Mouse (Mus musculus) bone marrow macrophage, adult 2 months (primary cell): ENCODE measurements around the gene Strbp. TPM values are rescaled to one million over a fixed set of nuclear protein-coding genes. Genes with fewer than 3 reads are reported as not detected.
"Not testable (repeated sequence)": the region's sequence is repeated elsewhere in the genome, so short reads cannot be mapped to it uniquely, and the experiment has no call there.

ENCODE experiments used
- H3K27ac ChIP-seq: 2 replicates; pipeline ENCODE4 v1.5.1; 2012; ENCODE audit warnings: low read depth, low read length; ENCODE audit not compliant: insufficient read depth
- H3K4me1 ChIP-seq: 2 replicates; pipeline ENCODE4 v1.6.1; 2012; ENCODE audit warnings: low read length; ENCODE audit not compliant: control insufficient read depth, insufficient read depth
- H3K4me3 ChIP-seq: 2 replicates; pipeline ENCODE4 v1.5.1; 2012; ENCODE audit warnings: mild to moderate bottlenecking, low read length, moderate library complexity; ENCODE audit not compliant: insufficient read depth
- CTCF ChIP-seq: IDR thresholded peaks from 2 replicates; pipeline ENCODE4 v1.5.1; 2012; ENCODE audit warnings: low read depth, mild to moderate bottlenecking, low read length, moderate library complexity
- POLR2A ChIP-seq: IDR thresholded peaks from 2 replicates; pipeline ENCODE4 v1.6.1; 2012; ENCODE audit warnings: mild to moderate bottlenecking, low read depth, low read length, borderline replicate concordance
- polyA plus RNA-seq: library from polyadenylated mRNA; stranded (reverse); fragments of >200 nt; gene quantifications from 2 replicates; pipeline ENCODE4 v1.2.4, GENCODE M21; 2012; ENCODE audit not compliant: missing spikeins, insufficient read depth, insufficient read length

The Strbp gene
- polyA plus RNA-seq, 1 experiment = 6.0 TPM

DNA sequence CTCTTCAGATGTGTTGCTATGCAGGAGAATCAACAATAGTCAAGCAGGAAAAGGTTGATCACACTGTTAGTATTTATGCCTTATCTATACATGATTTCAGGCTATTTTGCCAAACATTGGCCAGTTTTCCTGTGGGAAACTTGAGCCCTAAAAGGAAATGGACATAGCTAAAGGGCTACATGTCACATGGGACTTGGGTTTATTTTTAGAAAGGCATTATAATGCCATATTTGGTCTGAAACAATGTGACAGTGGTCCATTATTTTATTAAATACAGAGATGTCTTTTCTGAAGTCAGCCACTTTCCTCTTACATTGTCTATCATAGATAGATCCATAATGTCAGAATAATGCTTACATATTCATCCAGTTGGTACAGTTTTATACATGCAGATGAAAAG, 176.1 kb downstream of the Strbp start:
- Histone ChIP-seq H3K4me1 (no peaks in the 10 kb centered on the region), H3K27ac (no peak overlapping the region), H3K4me3 (no peak overlapping the region)
- TF ChIP-seq CTCF (no peak), POLR2A (no peak)

DNA sequence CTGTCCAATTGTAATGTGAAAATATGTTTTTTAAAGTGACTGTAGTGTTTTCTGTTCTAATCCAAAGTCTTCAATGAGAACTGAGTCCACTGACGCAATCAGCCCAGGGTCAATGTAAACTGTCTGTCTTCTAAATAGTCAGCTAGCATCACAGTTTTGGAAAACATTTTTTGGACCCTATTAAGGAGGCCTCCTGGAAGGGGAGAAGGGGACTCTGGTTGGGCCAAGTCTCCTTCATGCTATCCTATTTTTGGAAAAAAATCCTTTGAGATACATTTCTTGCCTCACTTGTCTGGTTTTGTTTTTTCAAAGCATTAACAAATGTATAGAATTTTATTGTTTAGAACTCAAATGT, 184.4 kb downstream of the Strbp start:
- no peak for TF ChIP-seq CTCF
- TF ChIP-seq POLR2A = no peak
- no peaks in the 10 kb centered on the region for H3K4me1 ChIP-seq
- H3K4me3 ChIP-seq = no peak overlapping the region
- H3K27ac ChIP-seq = no peak overlapping the region

DNA sequence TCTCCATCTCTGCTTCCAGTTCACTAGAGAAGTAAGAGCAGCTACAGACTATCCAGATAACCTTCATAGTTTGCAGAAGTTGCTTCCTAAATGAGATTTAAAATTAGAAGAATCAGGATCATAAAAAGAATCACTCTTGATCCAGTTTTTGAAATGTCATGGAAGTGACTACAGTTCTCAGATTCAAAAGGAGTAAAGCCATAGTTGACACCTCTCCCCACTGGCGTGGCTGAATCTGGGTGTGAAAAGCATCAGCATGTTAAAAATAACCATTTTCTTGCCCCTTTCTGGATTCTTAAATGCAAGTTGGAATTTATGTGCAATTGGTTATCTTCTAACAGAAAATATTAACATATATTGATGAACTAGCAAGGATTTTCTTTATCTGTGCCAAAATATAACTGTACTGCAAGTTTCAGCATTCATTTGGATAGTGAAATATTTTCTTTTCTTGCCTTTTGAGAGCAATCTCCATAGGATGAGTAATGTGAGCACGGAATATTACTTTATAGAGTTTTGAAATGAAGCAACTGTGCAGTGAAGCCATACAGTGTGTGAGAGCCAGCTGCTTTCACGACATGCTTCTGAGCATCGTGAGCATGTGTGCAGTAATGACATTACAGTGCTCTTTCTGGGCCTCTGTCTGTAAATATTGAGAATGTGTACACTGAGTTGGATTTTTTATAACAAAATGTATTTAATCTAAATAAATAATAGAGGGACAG, 184.9 kb downstream of the Strbp start:
- H3K27ac ChIP-seq = no peak overlapping the region
- no peak for TF ChIP-seq POLR2A
- no peak for TF ChIP-seq CTCF
- H3K4me3 ChIP-seq = no peak overlapping the region
- H3K4me1 ChIP-seq = no peaks in the 10 kb centered on the region

DNA sequence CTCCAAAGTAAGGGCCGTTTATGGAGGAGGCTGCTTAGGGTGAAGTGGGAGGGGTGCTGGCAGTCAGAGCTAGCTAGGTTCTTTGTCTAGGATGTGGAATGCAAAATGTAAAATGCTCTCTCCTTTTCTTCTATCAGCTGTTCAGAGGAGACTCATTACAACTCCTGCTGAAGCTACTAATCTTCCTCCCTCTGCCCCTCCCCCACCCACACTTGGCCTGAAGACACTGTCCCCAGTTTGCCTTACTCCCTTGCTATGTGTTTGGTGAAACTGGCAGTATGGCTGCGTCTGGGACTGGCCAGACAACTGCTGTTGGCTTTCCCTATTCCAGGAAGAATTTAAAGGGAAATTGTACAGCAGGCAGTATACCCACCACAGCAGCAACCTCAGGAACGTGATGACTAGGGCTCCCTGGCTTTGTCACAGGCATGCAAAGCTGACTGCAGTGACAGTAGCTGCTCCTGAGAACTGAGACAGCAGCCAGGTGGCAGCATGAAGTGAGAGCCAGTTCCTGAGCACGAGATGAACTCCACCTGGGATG, 186.7 kb downstream of the Strbp start:
- H3K27ac ChIP-seq = no peak overlapping the region
- TF ChIP-seq POLR2A (no peak), CTCF (no peak)
- no peak overlapping the region for H3K4me3 ChIP-seq
- no peaks in the 10 kb centered on the region for H3K4me1 ChIP-seq

DNA sequence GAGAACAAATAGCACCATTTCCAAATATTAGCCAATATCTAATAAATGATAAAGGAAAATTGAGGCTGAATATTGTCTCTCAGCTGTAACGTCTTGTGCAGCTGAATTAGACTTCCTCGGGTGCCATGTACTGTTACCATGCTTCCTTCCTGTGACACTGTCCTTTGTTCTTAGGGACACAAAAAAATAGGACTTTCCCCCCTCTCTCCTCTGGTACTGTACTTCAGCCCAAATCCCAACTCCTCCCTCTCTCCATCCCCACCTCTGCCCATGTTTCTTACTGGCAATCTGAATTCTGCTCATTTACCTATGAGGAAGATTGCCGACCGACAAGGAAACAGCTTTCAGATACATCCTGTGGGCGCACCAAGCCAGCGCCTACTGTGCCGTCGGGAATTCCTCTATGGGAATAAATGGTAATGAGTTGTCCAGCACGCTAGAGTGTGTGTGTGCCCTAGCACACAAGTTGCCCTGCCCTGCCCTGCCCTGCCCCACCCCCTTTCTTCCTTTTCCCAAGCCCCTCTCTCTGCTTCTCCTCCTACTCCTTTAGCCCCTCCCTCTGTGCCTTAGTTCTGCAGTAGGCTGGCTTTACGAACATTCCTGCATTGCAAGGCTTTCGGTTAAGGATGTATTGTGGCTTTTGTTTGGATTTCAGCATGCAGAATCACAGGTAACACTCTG, 187.5 kb downstream of the Strbp start, which contains the start of gene Gpr21:
Gene Gpr21, plus strand, starts transcription at position 303 of the 681 bp plus-strand sequence.
- Histone ChIP-seq H3K4me3 (no peak within 1 kb of the TSS), H3K4me1 (no peaks in the 10 kb centered on the region), H3K27ac (no peak within 1 kb of the TSS)
- TF ChIP-seq POLR2A (no peak), CTCF (no peak)

DNA sequence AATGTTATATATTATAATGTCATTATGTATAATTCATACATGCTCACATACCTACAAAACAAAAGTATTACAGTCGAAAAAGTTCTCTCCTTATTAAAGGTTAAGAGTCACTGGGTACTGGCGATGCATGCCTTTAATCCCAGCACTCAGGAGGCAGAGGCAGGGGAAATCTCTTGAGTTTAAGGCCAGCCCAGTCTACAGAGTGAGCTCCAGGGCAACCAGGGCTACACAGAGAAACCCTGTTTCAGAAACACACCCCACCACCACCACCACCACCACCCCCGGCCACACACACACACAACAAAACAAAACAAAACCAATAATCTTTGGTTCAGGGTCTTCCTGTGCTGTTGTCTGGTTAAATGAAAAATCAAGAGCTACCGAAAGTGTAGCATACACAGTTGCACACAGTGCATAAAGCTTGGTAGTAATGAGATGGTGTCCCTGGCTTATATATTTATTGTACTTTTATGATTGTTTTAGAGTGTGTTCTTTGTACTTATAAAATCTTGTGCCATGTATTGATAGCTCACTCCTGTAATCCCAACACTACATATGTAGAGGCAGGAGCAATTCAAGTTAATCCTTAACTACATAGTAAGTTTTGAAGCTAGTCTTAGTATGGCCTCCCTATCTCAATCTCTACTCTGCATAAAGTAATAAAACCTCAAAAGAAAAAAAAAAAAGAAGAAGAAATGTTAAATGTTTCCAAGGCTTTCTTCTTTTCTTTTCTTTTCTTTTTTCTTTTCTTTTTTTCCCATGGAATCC, 192.3 kb downstream of the Strbp start:
- Histone ChIP-seq H3K4me1 (no peaks in the 10 kb centered on the region), H3K27ac (no peak overlapping the region), H3K4me3 (no peak overlapping the region)
- TF ChIP-seq POLR2A (no peak), CTCF (no peak)

DNA sequence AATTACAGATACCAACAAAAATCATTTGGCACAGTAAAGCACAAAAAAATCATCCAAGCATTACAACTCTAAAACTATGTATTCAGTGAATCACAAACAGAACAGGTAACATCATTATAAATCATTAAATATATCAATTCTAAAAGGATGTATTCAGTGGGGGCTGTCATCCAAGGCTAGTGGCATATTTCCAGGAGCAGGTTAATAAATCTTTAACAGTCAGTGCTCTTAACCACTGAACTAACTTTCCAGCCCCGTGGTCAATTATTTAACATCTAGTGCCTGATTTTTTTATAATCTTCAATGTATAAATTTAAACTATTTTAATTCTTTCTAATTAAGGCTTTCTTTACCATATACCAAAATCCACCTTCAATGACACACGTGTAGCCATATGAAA, 197.8 kb downstream of the Strbp start:
- H3K27ac ChIP-seq, H3K4me1 ChIP-seq, H3K4me3 ChIP-seq: not testable (repeated sequence)

DNA sequence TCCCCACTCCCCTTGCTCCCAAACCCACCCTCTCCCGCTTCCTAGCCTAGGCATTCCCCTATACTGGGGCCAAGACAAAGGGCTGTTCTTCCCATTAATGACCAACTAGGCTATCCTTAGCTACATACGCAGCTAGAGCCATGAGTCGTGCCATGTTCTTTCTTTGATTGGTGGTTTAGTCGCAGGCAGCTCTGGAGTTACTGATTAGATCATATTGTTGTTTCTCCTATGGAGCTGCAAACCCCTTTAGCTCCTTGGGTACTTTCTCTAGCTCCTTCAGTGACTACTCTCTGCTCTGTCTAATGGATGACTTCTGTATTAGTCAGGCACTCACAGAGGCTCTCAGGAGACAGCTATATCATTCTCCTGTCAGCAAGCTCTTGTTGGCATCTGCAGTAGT, 206.3 kb downstream of the Strbp start:
- TF ChIP-seq CTCF (no peak), POLR2A (no peak)
- Histone ChIP-seq H3K27ac (no peak overlapping the region), H3K4me3 (no peak overlapping the region), H3K4me1 (no peaks in the 10 kb centered on the region)

DNA sequence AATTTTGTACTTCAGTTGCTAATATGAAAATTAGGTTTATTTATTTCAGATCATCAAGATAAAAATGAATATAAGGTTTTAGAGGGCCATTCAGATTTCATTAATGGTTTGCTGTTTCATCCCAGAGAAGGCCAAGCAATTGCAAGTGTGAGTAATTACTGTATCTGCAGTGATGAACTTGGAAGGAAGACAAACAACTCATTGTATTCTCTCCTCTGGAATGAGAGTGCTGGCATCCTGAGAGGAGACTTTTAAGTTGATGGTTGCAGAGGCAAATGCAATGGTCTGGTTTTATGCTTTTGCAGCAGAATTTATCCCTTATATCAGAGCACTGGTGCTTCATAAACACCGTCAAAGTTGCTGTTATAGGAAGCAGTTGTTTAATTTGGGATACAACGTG, 214.7 kb downstream of the Strbp start:
- Histone ChIP-seq H3K4me3 (no peak overlapping the region), H3K27ac (no peak overlapping the region), H3K4me1 (no peaks in the 10 kb centered on the region)
- TF ChIP-seq CTCF = no peak
- TF ChIP-seq POLR2A = no peak

DNA sequence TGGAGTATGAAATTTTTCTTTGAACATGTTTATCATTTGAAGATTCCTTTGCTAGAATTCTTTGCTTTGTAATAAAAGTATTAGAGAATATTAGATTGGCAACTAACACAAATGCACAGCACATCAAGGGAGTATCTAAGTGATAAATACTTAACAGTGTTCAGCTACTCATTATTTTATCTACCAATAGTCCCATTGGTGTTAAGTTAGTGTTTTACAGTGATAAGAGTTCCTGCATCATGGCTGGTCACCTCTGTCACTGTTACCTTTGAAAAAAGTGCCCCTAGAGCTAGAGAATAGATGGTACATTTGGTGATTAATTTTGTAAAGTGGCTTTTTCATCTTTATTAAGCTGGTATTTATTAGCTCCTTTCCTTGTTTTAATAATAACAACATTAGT, 217.3 kb downstream of the Strbp start:
- Histone ChIP-seq H3K4me3 (no peak overlapping the region), H3K27ac (no peak overlapping the region), H3K4me1 (no peaks in the 10 kb centered on the region)
- TF ChIP-seq POLR2A (no peak), CTCF (no peak)
